Mouse (Mus musculus) frontal cortex, postnatal 10 days (tissue): ENCODE data around the gene Otog.

Source experiments
- DNase-seq, 2 experiments: peaks; one replicate each; pipeline ENCODE4 v3.0.0; 2022; ENCODE audit warnings: low spot score in 2 of 2, mixed read lengths in 1 of 2

The Otog gene

GRCm38 (mm10) chr7:46282276-46282675 lies 41.5 kb downstream of the Otog start:
- DNase-seq: no peak

DNA sequence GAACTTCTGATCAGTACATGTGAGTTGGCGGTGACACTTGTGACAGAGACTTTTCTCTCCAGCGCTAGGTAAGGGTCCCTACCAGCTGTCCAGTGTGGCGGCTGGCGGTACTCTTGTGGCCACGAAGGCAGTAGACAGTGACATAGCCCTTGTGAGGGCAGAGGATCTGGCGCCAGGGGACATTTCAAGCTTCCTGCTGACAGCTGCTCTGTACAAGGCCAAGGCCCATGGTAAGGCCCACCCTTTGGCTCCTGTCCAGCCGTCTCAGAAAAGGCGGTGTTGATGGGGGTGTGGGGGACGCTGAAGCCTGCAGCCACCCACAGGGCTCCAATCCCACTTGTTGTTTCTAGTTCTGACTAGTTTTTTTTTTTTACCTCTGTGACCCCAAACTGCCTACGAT lies 42.9 kb downstream of the Otog start:
- DNase-seq: no peak

DNA sequence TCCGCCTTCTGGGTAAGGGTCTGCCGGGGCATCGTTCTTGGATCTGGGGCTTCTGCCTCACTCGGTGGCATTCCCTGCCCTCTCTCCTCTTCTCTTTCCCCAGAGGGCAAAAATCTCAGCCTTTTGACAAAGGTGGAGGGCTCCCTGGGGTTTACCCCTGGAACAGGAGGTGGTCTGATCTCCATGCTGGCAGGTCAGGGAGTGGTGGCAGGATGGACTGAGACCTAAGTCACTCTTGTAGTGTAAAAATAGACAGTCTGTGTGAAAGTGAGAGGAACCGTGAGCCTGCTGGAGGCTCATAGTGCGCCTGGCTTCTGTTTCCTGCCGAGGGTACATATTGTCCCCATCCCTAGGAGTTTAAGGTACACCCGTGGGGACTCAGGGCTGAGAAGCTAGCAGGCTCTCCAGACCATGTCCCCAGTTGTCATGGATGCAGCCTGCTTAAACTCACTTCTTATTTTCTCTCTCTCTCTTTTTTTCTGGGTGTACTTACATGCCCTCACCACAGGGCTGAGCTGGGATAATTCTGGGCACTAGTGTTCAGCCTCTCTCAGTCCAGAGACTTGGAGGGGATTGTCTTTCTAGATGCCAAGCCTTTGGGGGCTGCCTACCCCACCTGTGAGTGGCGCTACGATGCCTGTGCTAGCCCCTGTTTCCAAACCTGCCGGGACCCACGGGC lies 44.5 kb downstream of the Otog start:
- DNase-seq: no peak

GRCm38 (mm10) chr7:46286391-46286790 lies 45.6 kb downstream of the Otog start:
- DNase-seq: no peak

DNA sequence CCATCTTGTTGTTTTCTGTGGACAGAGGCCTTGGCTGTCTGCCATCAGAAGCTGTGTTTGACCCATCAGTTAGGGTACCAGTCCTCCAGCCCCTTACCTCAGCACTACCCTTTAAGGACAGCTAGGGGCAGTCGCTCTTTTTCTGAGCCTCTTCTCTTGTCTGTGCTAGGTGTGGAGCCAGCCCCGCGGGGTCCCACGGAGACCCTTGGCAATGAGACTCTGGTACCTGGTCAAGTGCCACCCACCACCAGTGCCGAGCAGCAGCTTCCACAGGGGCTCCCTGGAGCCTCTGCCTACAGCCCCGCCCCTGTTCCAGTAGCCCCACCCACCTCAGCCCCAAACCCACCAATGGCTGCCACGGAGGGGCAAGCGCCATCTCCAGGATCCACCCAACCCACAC lies 46.3 kb downstream of the Otog start:
- no peak for DNase-seq

DNA sequence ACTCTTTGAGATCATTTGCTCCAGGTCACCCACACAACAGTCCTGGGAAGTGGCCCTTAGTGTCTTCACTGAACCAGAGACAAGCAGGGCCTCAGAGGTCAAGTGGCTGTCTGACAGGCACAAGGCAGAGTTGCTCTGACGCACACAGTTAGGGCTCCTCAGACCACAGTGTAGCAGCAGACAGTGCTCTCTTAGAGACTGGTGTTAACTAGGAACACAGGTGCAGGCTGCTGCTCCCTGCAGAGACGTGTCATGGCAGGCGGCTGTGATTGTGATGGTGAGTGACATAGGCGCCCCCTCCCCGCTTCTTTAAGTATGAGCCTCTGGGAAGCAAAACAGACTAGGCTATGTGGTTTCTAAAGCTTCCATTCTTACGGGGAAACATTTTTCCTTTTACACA lies 55.5 kb downstream of the Otog start:
- DNase-seq: no peak

DNA sequence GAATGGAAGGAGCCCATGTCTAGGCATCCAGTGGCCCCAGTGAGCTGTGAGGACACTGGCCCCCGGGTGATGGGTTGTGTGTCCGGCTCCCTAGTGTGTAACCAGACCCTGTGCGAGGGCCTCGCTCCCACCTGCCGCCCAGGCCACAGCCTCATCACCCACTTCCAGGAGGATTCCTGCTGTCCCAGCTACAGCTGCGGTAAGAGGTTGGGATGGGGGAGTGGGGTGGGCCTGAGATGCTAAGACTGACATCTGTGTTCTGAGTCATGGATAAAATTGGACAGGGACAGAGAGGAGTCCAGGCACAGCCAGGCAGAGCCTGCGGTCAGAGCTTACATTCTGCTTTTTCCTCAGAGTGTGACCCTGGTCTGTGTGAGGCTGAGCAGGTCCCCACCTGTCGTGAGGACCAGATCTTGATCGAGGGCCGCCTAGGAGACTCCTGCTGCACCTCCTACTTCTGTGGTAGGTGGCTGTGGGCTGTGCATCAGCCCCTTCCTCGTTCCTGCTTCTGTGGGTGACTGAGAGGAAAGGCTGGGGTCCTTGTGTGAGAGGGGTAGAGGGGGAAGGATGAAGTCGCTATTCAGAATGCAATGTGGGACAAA lies 60.3 kb downstream of the Otog start:
- no peak for DNase-seq

- DNase-seq: no peak
These were observed 72.7 kb downstream of the Otog start for GRCm38 (mm10) chr7:46313486-46313885.

GRCm38 (mm10) chr7:46314220-46315009 lies 73.6 kb downstream of the Otog start:
- no peak for DNase-seq

DNA sequence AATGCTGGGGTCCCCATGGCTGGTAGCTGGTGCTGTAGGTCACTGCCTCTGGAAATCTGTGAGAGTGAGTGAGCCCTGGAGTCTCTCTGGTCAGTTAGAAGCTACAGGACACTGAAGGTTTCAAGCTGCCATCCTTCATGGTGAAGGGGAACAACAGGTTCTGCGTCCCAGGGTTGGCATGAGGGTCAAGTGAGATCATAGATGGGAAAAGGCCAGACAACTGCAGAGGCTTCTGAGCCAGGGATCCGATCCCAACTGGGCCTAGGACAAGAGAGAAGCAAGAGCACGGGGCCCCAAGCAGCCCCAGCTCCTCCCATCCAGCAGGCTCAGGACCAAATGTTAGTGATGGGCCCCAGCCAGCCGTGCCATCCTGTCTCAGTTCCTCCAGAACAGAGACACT lies 74.9 kb downstream of the Otog start:
- no peak for DNase-seq

DNA sequence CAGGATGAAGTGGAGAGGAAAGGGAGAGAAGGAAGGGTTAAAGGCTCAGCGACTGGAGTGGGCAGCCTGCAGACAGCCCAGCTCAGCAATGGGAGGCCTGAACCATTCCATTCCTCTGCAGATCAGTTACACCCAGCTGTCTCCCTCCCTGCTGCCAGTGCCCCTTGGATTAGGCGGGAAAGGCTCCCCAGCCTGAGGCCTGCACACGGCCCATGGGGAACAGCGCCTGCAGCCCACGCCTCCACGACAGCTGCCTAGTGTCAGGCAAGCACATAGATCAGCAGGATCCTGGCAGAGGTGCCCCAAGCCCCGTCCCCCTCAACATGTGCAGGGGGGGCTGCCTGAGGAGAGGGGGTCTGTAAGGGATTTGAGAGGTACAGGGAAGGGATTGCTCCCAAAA lies 76.2 kb downstream of the Otog start:
- no peak for DNase-seq

DNA sequence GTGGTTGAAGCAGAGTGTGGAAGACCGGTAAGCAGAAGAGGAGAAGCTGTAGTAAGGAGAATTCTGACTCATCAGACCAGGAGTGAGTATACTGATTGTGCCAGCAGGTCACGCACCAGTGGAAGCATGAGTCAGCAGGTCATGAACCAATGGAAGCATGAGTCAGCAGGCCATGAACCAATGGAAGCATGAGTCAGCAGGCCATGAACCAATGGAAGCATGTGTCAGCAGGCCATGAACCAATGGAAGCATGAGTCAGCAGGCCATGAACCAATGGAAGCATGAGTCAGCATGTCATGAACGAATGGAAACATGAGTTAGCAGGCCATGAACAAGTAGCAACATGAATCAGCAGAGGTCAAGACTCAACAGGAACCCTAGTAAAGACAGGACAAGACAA lies 80.5 kb downstream of the Otog start:
- no peak for DNase-seq

GRCm38 (mm10) chr7:46327896-46328295 lies 87.1 kb downstream of the Otog start:
- no peak for DNase-seq

GRCm38 (mm10) chr7:46337397-46337796 lies 96.6 kb downstream of the Otog start:
- no peak for DNase-seq

GRCm38 (mm10) chr7:46339818-46340217 lies 99.0 kb downstream of the Otog start:
- DNase-seq: no peak

GRCm38 (mm10) chr7:46340295-46340694 lies 99.5 kb downstream of the Otog start:
- DNase-seq: no peak

DNA sequence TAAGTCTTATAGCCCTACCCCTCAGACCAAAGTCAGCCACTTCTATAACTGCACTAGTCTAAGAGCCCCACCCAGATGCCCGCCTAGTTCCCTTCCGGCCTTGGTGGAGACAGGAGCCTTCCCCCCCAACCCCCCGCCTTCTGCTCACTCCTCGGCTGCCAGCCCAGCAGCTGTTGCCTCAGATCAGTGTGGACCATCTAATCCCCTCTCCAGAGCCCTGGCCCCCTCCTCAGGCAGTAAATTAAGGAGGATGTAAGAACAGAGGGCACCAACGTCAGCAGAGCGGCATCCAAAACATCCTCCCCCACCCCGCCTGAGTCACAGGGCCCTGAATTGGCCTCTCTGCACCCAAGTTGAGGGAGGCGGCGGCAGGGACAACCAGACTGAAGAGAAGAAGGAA lies 100.7 kb downstream of the Otog start:
- DNase-seq: no peak

GRCm38 (mm10) chr7:46347692-46348091 lies 106.9 kb downstream of the Otog start:
- no peak for DNase-seq

GRCm38 (mm10) chr7:46348813-46349212 lies 108.0 kb downstream of the Otog start:
- no peak for DNase-seq

GRCm38 (mm10) chr7:46350119-46350702 lies 109.4 kb downstream of the Otog start:
- no peak for DNase-seq

DNA sequence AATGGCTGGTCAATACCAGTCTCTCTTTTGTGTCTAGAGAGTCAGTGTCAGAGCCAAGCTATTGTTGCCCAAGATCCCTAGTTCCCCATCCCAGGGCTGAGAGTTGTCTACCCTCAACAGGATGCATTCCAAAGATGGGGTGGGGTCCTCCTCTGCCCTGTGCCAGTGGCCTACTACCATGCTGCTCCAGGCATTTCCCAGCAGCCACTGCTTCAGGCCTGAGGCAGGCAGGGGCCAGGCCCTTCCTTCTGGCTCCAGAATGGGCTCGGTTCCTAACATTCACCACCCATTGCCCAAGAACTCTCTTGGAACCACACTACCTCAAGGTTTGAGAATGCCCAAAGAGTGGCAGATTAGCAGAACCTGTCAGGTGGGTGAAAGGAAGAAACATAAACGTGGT lies 112.0 kb downstream of the Otog start:
- DNase-seq: no peak

- no peak for DNase-seq
These were observed 112.4 kb downstream of the Otog start for GRCm38 (mm10) chr7:46353216-46353615.

GRCm38 (mm10) chr7:46353875-46354274 lies 113.1 kb downstream of the Otog start:
- no peak for DNase-seq
